Mouse (Mus musculus): ENCODE measurements around the gene Acvr1b. TPM values are rescaled to one million over a fixed set of nuclear protein-coding genes. Genes with fewer than 3 reads are reported as not detected.
A peak's percentile ranks its signal among the peaks of the same experiment; 100 is the strongest.

The Acvr1b gene
- polyA plus RNA-seq, 1 experiment, result 8.2 TPM

DNA sequence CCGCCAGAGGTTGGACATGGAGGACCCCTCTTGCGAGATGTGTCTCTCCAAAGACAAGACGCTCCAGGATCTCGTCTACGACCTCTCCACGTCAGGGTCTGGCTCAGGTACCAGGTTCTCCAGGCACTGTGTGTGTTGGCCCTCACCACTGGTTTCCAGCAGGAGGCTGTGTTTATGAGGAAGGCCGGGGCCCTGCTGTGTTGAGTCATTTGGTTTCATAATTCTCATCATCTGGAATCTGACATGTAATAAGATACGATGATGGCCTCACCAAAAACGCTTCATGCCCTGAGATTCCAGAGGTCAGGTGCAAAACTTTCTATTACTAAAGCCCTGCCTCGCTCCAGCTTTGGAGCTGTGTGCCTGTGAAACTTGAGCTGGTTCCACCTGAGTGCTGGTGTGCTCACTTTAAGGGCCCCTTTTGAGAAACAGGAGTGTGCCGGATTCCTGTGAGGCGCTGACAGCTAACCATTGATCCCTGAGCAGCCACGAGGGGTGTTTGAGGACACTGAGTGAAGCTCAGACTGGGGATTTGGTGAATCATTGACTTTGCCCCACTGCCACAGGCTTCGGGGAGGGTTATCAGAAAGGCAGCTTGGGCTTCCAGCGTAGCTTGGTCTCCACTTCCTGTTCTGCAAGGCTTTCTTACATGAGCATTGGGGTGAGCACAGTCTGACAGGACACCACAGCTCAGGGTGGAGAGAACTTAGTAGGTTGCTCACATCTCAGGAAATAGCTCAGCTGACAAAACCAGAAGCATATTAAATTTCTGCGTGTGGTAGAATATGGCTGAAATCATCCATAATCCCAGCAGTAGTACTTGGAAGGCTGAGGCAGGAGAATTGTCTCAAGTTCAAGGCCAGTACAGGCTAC, 21.3 kb downstream of the Acvr1b start:
- Histone ChIP-seq H3K9me3 (no peaks in the 10 kb centered on the region), H3K4me3 (replicated peaks) (peak overlapping the region; percentile 12), H3K27me3 (replicated peaks) (no peaks in the 10 kb centered on the region), H3K36me3 (replicated peaks; ENCODE audit: low read length) (peaks cover 65% of the 10 kb centered on the region), H3K4me1 (peaks cover 78% of the 10 kb centered on the region)
- TF ChIP-seq FLI1 (IDR thresholded peaks at IDR 0.05; ENCODE audit: low read length), result no peak
- no peak for TF ChIP-seq GATA1 (IDR thresholded peaks at IDR 0.05; ENCODE audit: borderline replicate concordance, low read length)

DNA sequence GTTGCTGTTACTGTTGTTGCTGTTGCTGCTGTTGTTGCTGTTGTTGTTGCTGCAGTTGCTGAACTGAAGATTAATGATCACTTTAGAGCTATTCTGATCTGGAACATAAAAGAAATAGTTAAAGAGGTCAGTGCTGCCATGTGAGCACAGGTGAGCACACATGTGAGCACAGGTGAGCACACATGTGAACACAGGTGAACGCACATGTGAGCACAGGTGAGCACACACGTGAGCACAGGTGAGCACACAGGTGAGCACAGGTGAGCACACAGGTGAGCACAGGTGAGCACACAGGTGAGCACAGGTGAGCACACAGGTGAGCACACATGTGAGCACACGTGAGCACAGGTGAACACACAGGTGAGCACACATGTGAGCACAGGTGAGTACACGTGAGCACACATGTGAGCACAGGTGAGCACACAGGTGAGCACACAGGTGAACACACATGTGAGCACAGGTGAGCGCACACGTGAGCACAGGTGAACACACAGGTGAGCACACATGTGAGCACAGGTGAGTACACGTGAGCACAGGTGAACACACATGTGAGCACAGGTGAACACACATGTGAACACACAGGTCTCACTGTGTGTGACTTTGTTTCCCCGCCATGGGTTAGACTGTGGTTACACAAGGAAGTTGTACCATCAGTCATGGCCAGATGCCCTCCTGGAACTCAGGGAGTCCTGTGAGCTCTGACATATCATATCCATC, 22.4 kb downstream of the Acvr1b start:
- Histone ChIP-seq H3K27me3 (replicated peaks) (no peaks in the 10 kb centered on the region), H3K9me3 (peaks cover 6% of the 10 kb centered on the region), H3K4me1 (peaks cover 68% of the 10 kb centered on the region), H3K4me3 (replicated peaks) (peak overlapping the region; percentile 65), H3K36me3 (replicated peaks; ENCODE audit: low read length) (peaks cover 75% of the 10 kb centered on the region)
- TF ChIP-seq GATA1 (IDR thresholded peaks at IDR 0.05; ENCODE audit: borderline replicate concordance, low read length) (no peak), FLI1 (IDR thresholded peaks at IDR 0.05; ENCODE audit: low read length) (no peak)

DNA sequence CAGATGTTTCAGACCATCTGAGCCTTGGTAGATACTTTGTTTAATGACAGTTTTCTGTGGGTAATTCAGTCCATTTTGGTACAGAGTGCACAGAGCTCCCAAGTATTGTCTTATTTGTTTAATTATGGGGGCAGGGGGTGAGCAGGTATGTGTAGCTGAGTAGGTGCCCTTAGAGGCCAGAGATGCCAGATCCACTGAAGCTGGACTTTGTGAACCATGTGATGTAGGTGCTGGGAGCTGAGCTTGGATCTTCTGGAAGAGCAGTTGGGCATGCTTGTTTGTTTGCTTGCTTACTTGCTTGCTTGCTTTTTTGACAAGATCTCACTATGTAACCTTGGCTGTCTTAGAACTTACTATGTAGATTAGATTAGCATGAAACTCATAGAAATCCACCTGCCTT, 23.1 kb downstream of the Acvr1b start:
- peaks cover 82% of the 10 kb centered on the region for H3K36me3 ChIP-seq (replicated peaks; ENCODE audit: low read length)
- peaks cover 61% of the 10 kb centered on the region for H3K4me1 ChIP-seq
- TF ChIP-seq FLI1 (IDR thresholded peaks at IDR 0.05; ENCODE audit: low read length), result no peak
- no peak for TF ChIP-seq GATA1 (IDR thresholded peaks at IDR 0.05; ENCODE audit: borderline replicate concordance, low read length)
- no peak overlapping the region for H3K4me3 ChIP-seq (replicated peaks)
- peaks cover 6% of the 10 kb centered on the region for H3K9me3 ChIP-seq
- no peaks in the 10 kb centered on the region for H3K27me3 ChIP-seq (replicated peaks)

DNA sequence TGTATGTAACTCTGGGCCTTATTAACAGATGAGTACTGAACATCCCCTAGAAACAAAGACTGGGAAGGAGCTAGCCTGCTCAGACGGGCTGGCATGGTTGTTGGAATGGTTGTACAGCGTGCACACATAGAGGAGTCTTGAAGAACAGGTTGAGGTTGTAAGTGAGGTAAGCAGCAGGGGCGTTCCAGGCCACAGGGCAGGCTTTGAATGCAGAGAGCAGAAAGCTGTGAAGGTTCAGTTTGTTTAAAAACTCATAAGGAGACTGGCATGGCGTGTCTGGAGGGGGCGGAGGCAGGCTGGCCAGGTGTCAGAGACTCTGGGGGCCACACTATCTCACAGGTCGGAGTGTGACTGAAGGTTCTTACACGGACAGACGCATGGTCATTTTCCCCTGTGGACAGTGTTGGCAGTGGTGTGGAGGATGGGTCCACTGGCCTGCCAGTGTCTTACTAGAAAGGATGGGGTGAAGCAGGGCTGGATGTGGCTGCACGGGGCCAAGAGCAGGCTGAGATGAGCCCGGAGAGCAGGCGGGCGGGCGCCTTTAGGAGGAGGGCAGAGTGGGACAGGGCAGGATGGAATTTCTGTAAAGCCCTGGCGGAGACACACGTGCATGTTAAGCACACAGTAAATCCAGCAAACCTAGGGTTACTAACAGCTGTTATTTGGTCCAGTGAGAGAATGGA, 23.8 kb downstream of the Acvr1b start:
- Histone ChIP-seq H3K9me3 (peaks cover 6% of the 10 kb centered on the region), H3K27me3 (replicated peaks) (no peaks in the 10 kb centered on the region), H3K36me3 (replicated peaks; ENCODE audit: low read length) (peaks cover 86% of the 10 kb centered on the region), H3K4me3 (replicated peaks) (no peak overlapping the region), H3K4me1 (peaks cover 54% of the 10 kb centered on the region)
- TF ChIP-seq GATA1 (IDR thresholded peaks at IDR 0.05; ENCODE audit: borderline replicate concordance, low read length) (no peak), FLI1 (IDR thresholded peaks at IDR 0.05; ENCODE audit: low read length) (no peak)

DNA sequence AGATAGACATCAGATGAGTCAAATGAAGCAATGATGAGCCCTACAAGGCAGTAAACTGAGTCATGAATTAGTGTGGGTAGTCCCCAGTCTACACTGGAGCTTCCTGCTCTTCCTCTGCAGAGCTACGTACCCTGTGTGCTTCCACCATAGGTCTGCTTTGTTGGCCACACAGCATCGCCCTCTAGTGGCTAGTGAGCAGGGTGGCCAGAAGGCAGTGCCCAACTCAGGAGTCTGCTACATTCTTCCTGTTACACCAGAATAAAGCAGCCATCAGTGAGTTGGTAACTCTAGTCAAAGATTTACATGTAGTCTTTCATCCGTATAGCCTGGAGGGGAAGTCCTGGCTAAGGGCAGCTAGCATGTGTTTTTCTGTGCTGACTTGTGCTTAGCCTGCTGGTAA, 24.4 kb downstream of the Acvr1b start:
- H3K36me3 ChIP-seq (replicated peaks; ENCODE audit: low read length), result peaks cover 91% of the 10 kb centered on the region
- peaks cover 48% of the 10 kb centered on the region for H3K4me1 ChIP-seq
- H3K27me3 ChIP-seq (replicated peaks), result no peaks in the 10 kb centered on the region
- TF ChIP-seq FLI1 (IDR thresholded peaks at IDR 0.05; ENCODE audit: low read length), result no peak
- TF ChIP-seq GATA1 (IDR thresholded peaks at IDR 0.05; ENCODE audit: borderline replicate concordance, low read length), result no peak
- H3K4me3 ChIP-seq (replicated peaks), result no peak overlapping the region
- peaks cover 6% of the 10 kb centered on the region for H3K9me3 ChIP-seq

DNA sequence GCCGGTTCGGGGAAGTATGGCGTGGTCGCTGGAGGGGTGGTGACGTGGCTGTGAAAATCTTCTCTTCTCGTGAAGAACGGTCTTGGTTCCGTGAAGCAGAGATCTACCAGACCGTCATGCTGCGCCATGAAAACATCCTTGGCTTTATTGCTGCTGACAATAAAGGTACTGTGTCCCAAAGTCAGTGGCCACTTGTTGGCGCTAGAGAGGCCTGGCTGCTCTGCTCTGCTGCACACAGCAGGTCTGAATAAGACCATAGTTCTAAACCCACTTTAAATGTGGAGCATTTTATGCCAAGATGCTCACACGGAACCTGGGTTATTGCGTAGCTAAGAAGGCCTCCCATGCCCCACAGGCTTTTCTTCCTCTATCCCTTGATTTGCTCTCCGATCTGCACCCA, 25.0 kb downstream of the Acvr1b start:
- Histone ChIP-seq H3K27me3 (replicated peaks) (no peaks in the 10 kb centered on the region), H3K36me3 (replicated peaks; ENCODE audit: low read length) (peaks cover 91% of the 10 kb centered on the region), H3K9me3 (peaks cover 6% of the 10 kb centered on the region), H3K4me3 (replicated peaks) (no peak overlapping the region), H3K4me1 (peaks cover 42% of the 10 kb centered on the region)
- TF ChIP-seq GATA1 (IDR thresholded peaks at IDR 0.05; ENCODE audit: borderline replicate concordance, low read length), result no peak
- TF ChIP-seq FLI1 (IDR thresholded peaks at IDR 0.05; ENCODE audit: low read length), result no peak

DNA sequence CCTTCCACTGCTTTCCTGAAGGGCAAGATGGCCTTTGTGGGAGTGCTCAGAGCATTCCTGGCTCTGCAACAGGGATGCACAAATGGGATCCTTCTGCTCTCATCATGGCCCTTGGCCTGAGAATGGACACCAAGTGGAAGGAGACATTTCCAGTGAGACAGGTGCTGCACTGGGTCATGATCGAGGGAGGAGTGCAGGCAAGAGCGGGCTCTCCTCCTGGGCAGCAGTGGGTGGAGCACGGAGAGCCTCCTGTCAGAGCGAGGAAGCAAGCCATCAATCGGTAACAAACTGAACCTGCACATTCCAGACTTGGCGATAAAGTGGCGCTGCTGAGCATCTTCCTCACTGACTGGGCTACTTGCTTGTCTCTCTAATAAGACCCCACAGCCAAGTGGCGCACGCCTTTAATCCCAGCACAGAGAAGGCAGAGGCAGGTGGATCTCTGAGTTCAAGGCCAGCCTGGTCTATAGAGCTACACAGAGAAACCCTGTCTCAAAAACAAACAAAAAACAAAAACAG, 27.0 kb downstream of the Acvr1b start:
- Histone ChIP-seq H3K27me3 (replicated peaks) (no peaks in the 10 kb centered on the region), H3K36me3 (replicated peaks; ENCODE audit: low read length) (peaks cover 88% of the 10 kb centered on the region), H3K4me1 (peaks cover 22% of the 10 kb centered on the region), H3K9me3 (peaks cover 6% of the 10 kb centered on the region), H3K4me3 (replicated peaks) (no peak overlapping the region)
- no peak for TF ChIP-seq GATA1 (IDR thresholded peaks at IDR 0.05; ENCODE audit: borderline replicate concordance, low read length)
- TF ChIP-seq FLI1 (IDR thresholded peaks at IDR 0.05; ENCODE audit: low read length), result no peak

DNA sequence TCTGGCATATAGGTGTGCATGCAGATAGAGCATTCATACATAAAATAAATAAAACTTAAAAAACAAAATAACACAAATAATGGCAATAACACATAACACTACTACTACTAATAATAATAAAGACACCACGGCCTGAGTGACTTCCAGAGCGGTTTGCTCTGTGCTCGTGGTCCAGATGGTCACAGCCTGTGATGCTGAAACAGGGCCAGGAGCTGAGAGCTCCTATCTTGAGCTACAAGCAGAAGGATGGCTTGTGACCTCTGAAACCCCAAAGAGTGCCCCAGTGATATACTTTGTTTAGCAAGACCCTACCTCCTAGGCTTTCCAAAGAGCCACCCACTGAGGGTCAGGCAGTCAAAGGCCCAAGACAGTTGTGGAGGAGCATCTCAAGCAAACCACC, 27.5 kb downstream of the Acvr1b start:
- H3K4me3 ChIP-seq (replicated peaks), result no peak overlapping the region
- TF ChIP-seq FLI1 (IDR thresholded peaks at IDR 0.05; ENCODE audit: low read length) (no peak), GATA1 (IDR thresholded peaks at IDR 0.05; ENCODE audit: borderline replicate concordance, low read length) (no peak)
- H3K36me3 ChIP-seq (replicated peaks; ENCODE audit: low read length), result peaks cover 88% of the 10 kb centered on the region
- peaks cover 6% of the 10 kb centered on the region for H3K9me3 ChIP-seq
- no peaks in the 10 kb centered on the region for H3K27me3 ChIP-seq (replicated peaks)
- H3K4me1 ChIP-seq, result peaks cover 16% of the 10 kb centered on the region

DNA sequence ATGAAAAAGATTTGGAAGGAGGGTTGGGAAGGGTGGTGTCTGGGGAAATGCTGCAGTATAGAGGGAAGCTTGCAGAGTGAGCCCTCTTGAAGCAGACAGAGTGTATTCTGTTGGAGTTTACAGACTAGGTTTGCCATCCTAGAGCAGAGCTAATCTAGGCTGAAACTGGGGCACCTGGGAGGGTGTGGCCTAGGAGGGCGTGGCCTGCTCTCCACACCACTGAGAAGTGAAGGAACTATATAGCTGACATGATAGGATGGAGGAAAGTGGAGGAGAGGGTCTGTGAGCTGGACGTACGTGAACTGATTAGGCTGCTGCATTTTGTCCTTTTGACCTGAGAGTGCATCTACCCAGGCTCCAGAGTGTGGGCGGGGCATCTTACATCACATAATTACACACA, 29.8 kb downstream of the Acvr1b start:
- Histone ChIP-seq H3K36me3 (replicated peaks; ENCODE audit: low read length) (peaks cover 96% of the 10 kb centered on the region), H3K27me3 (replicated peaks) (no peaks in the 10 kb centered on the region), H3K4me3 (replicated peaks) (no peak overlapping the region), H3K4me1 (no peaks in the 10 kb centered on the region), H3K9me3 (peaks cover 6% of the 10 kb centered on the region)
- TF ChIP-seq FLI1 (IDR thresholded peaks at IDR 0.05; ENCODE audit: low read length) (no peak), GATA1 (IDR thresholded peaks at IDR 0.05; ENCODE audit: borderline replicate concordance, low read length) (no peak)

Measured in megakaryocyte, embryonic 14.5 days (primary cell).